Mouse (Mus musculus): Measurements from ENCODE around the gene Btbd3.

Gene Btbd3

DNA sequence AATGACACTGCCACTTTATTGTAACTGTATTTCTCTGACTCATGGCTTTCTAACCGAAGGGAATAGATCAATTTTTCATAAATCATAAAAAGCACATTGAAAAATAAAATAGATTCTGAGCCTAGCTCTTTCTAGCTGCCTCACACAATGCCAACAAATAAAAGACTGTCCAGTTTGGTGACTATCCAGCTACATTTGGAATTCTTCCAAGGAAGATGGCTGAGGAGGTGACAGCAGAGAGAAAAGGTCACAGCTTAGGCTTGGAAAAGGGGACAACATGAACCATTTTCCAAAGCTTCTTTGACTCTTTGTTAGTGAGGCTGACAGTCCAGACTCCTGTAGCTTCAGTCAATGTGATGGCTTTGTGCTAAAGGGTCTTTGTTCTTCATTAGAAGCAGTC lies 132.2 kb downstream of the Btbd3 start:
- DNase-seq (ENCODE audit: low read depth) = no peak

DNA sequence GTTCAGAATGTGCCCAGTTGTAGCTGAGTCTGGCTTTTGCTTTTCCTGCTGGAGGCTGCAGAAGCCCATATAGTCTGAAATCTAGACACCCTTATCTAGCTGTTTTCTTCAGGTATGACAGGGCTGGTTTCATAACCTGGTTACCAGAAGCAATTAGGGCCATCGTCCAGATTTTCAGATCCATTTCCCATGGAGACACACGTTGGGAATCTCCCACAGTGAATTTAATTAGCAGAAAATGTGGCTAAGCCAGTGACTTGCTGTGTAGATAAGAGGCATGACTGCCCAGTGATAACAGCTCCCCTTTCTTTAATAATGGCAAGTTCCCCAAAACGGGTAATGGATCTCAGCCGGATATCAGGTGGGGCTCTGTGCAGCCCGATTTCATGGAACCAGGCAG lies 146.7 kb downstream of the Btbd3 start:
- no peak for DNase-seq (ENCODE audit: low read depth)

DNA sequence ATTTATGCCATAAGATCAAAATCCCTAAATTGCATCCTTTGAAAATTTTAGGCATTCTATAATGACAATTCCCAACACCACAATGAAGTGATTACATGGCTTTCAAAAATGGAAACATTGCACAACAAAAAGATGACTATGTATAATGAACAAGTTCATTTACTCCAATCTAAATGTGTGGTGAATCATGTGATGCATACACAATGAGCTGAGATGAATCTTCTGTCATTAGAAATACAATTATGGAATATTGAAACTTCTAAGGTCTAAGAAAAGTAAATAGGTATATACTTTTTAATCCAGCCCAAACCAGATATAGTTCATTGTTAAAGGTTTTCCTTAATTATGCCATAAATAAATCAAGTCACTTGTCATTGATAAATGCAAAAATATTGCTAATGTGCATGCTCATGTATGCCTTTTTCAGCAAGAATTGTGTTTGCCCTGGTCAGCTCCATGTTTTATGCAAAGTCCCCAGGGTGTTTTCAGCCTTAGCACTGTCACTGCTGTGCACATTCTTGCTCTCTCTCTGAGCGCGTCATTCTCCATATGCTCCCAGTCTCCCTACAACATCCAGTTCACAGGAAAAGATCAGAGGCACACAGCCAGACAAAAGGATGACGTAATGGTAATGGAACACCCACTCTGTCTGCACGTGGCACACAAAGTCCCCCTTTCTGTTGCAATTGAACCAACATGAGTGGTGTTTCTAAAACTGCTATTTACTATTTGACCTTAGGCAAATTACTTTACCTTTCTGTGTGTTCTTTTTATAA lies 149.6 kb downstream of the Btbd3 start:
- no peak for DNase-seq (ENCODE audit: low read depth)

DNA sequence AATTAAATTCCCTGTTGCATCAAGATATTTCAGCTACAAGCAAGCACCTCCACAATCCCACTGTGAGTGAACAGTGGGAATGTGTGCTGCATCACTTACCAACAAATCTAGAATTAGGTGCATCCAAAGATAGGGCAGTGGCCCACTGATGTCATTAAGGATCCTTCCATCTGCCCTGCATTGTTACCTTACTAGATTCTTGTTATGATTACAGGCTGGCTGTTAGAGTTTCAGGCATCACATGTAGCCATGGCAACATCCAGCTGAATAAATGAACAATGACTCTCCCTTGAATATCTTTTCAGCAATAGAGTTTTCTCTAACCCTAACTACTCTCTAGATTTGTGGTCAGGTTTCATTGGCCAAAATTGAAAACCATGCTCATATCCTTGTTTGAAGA lies 150.3 kb downstream of the Btbd3 start:
- DNase-seq (ENCODE audit: low read depth) = no peak

DNA sequence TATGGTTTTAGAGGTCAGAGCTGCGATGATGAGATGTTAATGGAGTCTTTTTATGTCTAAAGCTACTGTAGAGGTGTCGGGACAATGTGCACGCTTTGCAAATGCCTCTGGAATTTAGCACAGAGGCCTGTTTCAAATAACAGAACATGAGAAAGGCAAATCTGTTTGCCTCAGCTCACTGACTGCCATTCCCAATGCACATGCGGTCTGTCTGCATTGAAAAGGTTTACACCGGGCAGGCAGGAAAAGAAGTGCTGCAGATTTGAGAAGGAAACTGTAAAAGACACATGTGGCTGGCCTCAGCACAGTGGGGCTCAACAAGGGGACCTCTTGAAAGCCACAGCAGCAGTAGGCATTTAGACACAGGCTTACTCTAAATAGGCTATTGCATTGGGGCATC lies 156.2 kb downstream of the Btbd3 start:
- DNase-seq (ENCODE audit: low read depth) = no peak

DNA sequence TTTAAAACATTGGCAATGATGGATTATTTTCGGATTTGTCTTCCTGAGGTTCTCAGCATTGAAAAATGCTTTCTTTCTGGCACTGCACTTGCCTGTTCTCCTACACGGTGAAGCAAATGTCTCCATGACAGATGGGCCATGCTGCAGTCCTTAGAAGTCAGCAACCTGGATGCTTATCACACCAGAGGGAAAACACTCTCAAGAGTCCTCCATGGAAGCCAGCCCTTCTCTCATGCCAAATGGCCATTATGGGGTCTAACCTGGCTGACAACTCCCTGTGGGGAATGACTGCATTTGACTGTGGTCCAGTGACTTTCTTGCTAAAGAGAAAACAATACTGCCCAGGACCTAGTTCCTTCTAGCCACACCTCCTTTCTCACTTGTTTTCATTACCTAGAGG lies 166.0 kb downstream of the Btbd3 start:
- DNase-seq (ENCODE audit: low read depth) = no peak

DNA sequence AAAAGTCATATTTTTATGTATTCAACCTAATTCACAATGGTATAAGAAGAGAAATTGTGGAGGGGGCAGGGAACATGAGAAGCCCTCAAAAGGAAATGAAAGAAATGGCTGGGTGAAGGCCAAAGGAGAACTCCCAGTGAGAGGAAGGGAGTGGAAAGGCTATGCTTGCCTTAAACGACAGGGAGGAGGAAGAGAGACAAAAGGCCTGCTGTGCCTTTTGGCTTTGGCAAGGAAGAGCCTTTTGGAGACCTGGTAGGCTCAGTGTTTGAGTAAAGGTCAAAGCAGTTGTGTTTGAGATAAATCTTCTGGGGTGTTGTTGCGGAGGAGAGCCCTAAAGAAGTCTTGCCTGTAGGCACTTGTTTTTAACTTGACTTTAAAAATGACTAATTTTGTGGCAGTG lies 175.6 kb downstream of the Btbd3 start:
- DNase-seq (ENCODE audit: low read depth) = no peak

DNA sequence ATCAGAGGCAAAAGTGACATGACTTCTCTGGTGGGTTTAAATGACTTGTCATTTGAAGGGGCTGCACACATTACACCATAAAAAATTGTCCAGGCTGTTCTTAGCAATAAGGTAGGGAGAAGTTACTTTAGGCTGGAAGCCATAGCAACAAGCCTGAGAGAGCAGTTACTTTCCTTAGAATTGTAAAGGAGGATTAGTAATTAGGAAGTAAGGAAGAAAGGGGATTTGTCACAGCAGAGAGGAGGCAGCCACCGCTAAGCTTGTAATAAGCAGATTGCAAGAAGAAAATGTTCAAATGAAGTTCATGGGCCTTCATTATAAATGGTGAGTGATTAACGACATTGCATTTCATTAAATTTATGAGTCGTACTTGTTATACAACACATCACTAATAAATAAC lies 190.1 kb downstream of the Btbd3 start:
- DNase-seq (ENCODE audit: low read depth) = no peak

DNA sequence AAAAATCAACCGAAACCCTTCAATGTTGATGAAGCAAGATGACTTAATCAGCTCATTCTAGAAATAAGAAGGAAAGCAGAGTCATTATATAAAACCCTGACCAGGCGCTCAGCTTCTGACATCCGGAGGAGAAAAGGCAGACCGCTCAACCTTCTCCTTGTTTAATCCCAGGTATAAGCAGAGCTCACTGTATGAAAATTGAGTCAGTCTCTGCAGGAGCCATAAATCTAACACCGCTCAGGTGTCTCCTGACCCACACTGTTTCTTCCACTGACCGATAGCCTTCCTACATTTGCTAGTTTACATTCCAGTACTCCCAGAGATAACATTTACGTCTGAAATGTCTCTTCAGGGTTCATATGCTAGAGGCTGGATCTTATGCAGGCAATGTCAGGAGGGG lies 190.6 kb downstream of the Btbd3 start:
- DNase-seq (ENCODE audit: low read depth) = no peak

DNA sequence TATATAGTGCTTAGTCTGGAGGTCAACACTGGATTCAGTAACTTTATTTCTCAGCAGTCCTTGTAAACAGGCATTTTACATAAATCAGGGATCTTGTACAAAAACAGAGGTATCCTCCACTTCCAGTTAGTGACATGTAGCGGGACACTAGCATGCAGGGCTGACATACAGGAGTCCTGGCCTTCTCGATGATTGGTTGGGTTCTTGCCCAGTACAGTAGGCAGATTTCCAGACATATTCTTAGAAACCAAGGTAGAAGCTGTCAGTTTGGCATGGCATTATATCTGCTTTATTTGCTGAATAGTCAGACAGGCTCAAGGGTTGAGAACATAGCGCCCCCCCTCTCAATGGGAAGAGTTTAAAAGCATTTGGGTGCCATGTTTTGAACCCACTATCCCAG lies 191.3 kb downstream of the Btbd3 start:
- DNase-seq (ENCODE audit: low read depth) = no peak

DNA sequence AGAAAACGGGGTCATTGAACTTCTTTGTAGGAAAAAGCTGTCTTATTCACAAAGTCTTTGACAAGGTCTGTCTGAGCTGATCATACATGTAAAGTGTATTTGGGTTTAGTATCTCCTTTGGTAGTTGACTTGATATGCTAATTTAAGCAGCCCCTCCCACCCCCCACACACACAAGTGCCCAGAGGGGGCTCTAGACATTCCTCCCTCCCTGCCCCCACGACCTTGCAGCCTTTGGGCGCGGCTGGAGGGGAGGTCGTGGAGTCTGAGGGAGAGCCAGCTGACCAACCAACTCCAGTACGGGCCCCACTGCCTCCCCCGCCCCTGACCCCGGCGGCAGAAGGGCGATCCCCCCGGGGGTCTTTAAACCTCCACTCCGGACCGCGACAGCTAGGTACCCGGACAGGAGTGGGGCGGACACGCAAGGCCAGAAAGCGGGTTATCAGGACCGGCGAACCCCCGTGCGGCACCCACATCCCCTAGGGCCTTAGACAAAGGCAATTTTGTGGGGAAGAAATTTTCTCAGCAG lies 211.7 kb downstream of the Btbd3 start:
- no peak for DNase-seq (ENCODE audit: low read depth)

DNA sequence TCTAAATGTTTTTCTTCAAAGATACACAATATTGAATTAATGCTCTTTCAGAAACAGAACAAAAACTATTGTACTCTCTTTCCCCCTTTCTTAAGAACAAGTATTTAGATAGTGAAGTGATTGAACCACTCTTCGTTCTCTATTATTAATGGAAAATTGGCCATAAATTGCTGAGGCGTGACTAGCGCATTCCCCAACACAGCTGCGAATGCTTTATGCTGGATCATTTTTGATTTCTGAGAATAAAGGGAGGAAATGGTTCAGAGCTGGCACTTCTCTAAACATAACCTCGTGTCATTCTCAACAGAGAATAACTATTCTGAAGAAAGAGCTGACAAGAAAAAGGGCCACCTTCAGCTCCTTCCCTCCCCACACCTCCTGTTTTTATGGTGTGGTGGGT lies 217.0 kb downstream of the Btbd3 start:
- DNase-seq (ENCODE audit: low read depth) = no peak

DNA sequence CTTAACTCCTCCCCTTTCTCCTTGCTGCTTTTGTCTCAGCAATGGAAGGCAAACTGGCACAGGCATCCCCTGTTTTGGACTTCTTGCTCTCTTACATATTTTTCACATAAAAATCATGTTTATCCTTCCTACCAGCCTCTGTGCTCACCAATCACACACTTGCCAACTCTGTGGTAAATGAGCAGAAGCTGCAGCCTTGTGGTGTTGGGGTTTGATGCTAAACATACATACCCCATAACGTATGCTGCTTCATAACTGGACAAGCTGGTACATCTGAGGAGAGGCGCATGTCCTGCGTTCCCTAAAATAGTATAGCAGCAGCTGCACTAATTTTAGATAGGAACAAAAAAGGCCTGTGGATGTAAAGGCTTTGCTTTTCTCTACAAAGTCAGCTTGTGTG lies 220.1 kb downstream of the Btbd3 start:
- no peak for DNase-seq (ENCODE audit: low read depth)

DNA sequence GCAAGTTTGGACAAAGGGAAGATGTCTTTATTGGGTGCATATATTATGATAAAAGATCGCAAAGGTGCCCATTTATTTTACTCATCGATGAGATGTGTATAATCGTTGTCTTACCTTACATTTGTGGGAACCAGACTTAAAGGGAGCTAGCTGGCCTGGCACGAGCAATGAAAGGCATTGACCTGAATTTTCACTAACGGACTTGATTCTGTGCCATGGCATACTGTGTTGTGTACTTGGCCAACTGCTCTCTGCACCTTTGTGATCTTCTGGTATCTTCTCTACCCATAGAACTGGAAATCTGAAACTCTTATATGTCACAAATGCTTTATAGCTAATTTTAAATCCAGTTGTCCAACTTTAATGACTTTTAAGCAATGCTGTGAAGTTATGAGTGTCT lies 220.9 kb downstream of the Btbd3 start:
- no peak for DNase-seq (ENCODE audit: low read depth)

DNA sequence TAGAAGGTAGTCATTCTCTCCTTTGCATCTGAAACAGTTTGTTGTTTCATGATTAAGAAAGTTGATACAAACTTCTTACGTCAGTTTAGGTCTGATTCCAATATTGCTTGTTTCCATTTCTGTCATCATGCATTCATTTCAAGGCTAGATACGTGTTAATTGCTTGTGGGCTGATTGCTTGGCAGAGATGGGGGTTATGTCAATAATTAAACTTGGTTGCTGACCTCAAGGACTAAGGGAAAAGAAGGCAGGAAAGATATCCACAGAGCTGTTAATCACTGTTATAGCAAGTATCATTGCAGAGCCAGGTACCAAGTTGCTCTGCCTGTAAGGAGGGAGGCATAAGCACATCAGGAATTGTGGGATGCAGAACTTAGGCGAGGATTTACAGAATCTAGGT lies 226.2 kb downstream of the Btbd3 start:
- no peak for DNase-seq (ENCODE audit: low read depth)

DNA sequence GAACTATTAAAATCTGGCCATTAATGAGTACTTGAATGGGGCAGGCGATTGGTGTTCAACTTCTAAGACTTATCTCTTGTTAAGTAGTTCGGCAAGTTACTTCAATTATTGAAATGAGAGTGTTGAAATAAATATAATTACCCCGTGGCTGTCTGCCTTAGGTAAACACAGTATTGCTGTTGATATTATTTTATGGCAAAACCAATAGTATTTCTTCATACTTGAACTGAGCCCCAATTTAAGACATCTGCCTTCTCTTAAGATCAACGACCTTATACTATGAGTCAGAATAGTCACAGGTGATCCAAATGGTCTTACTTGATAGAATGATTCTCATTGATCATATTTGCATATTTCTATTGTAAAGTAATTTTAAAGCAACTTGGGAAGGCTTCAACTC lies 228.5 kb downstream of the Btbd3 start:
- DNase-seq (ENCODE audit: low read depth) = no peak

DNA sequence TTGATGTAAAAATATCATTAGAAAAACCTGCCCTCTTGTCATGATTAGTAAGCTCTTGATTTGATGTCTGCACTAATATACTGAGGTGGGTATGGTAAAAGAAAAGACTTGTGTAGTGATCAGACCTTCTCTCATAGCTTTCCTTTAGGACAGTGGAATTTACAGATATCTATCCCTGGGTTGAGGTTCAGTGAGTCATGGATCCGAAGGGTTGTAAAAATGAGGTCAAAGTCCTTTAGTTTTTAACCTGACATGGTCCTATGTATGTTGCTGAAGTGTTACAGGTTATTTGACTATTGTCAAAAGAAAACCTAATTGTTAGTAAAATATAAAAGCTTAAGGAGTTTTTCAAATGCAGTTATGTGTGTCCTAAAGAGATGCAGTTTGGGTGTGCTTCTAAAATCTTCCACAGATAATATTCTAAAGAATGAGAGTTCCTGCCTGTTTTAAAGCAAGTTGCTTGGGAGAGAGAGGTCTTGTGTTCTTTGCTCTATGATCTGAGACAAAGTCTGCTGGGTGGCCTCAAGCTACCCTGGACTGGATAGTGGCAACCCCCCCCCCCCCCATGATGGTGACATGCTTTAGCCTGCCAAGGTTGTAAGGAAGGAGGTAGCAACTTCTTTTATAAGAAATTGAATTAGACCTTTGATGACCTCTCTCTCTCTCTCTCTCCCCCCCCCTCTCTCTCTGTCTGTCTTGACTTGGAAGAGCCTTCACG lies 234.5 kb downstream of the Btbd3 start:
- DNase-seq (ENCODE audit: low read depth) = no peak

DNA sequence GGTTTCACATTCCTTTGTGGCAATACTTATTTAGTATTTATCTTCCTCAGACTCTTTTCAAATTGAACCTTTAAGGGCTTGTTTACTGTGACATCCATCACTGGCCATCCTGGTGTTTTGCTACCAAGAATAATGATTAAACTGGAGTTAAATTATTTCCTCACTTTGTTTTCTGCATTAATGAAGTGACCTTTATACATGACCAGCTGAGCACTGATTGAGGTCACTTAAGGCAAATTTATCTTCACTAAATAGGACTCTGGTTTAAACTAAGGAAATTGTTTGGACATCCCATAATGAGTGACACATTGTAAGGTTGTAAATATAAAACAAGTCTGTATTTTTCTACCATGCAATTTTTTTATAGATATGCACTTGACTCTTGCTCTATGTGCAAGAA lies 235.8 kb downstream of the Btbd3 start:
- DNase-seq (ENCODE audit: low read depth) = no peak

DNA sequence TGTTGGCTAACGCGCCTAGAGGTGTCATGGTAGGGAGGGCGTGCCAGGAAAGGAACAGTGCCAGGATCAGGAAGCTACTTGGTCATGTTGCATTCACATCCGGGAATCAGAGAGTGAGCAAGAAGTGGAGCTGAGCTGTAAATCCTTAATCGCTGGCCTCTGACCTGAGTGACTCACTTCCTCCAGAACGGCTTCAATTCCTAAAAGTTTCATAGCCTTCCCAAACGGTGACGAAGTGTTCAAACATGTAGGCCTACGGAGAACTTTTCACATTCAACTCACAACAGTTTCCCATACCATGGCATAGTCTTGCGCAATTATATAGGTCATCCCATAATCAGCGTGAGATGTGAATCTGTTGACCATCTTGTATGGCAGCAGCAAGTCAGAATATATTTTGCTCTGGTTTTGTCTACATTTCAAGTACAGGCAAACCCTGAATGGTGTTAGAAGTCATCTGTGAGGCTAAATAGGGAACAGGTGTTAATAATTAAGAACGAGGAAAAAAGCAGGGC lies 247.6 kb downstream of the Btbd3 start:
- no peak for DNase-seq (ENCODE audit: low read depth)

DNA sequence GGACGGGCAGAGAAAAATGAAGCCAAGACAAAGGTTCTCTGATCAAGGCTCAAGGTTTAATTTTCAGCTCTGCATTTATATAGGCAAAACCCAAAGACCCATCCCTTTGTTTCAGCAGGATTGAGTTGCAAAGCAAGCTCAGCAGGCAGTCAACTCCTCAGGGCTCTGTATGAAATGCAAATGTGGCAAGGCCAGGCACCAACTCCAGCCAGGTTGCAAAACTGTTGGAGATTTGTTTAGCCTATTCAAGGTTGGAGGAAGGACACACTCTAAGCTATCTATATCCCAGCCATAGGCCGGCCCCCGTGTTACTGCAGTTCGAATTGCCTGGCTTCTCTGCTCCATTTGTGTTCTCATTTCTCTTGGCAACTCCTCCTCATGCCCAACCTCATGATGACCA lies 259.2 kb downstream of the Btbd3 start:
- DNase-seq (ENCODE audit: low read depth) = no peak

DNA sequence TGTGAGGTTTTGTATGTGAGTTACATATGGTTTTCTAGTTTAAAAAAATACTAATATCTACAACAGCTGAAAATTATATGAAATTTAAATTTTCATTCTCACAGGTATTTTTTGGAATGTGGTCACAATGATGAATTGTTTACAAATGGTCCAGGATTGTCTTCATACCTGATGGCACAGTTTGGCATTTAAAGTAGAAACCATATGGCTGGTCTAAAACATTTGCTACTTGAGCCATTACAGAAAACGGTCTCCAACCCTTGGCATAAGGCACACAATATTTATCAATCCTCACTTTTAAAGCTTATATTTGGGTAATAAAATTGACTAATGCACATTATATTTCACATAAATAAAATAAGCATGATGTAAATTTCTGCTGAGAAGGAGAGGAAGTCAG lies 272.1 kb downstream of the Btbd3 start:
- DNase-seq (ENCODE audit: low read depth) = no peak

DNA sequence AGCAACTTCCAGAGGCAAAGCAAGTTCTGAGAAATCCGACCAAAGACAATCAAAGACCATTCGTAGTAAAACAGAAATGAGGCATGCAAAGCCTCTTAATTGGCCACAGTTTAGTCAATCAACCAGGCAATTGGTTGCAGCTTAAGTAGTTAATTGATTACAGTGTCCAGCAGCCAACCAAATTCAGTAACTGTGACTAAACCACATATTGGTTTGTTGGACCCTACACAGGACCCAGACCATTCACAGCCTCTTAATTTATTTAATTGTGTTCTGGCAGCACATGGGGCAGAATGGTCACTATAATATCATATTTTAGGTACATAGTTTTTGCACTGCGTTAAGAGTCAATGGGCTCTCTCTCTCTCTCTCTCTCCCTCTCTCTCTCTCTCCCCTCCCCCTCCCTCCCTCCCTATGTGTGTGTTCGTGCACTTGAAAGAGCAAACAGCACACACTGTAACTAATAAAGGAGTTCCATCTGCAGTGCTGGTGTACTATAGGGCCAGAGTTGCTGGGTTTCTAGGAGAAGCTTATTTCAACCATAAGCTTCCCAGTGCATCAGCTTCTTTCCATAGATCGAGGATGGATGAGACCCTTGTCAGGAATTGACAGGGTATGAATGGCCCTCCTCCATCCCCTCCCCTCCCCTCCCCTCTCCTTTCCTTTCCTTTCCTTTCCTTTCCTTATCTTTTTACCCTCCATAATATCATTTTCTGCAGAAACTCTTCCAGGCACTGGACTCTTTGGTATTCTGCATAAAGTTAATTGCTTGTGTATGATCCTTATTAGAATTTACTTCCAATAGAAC lies 275.0 kb downstream of the Btbd3 start:
- no peak for DNase-seq (ENCODE audit: low read depth)

DNA sequence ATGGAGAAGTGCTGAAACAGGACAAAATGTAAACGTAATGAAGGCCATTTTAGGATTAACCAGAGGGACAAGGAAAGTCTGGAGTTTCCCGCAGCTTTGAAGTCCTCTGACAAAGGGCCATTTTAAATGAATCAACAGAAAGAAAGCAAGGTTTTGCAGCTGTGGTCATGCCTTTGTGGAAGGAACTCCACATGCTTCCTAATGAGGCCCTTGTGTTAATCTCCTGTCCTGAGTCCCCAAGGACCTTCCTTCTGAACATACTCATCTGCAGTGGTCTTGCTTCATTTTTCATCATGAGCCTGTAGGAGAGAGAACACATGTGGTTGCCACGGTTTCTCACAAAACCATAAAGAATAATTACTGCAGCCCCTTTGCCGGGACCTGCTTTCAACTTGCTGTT lies 275.6 kb downstream of the Btbd3 start:
- DNase-seq (ENCODE audit: low read depth) = no peak

Data from c-Kit-positive CD71-positive TER-119-negative erythroid progenitor cells, embryonic 14.5 days (primary cell).